In the genomic region with DNA sequence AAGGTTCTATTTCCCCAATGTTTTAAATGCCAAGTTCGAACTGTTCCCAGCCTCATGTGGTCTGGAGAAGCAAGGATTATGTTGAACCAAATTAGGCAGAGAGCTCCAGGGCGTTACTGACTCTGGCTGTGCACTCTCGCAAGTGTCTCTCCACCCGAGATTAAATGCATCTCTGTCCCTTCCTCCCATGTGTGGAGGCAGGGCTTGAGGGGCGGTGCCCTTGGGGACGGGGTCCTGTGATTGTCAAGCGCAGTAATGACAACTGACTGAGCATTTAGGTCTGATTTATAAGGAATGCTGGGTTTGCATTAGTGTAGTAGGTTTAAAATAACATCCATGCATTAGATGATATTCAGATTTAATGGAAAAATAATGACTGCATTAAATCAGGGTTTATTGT, we compare ENCODE assay signal across 16 mouse cellular contexts.
"Had no signal": no experiment of that assay in that cellular context is flagged by ENCODE, and none has a peak within 500 bp of the region (broad histone marks: within the 10 kb centered on the region; RNA-seq: fewer than 3 reads in every experiment).

No protein-coding gene starts in this region.

- H3K4me2 ChIP-seq: kidney, embryonic 15.5 days; limb, embryonic 15.5 days; liver, embryonic 12.5 days; lung, embryonic 14.5 days; neural tube, embryonic 12.5 days had no signal

- H3K36me3 ChIP-seq: kidney, embryonic 15.5 days; limb, embryonic 15.5 days; liver, embryonic 12.5 days; midbrain, embryonic 10.5 days; neural tube, embryonic 12.5 days had no signal

- H3K9ac ChIP-seq: kidney, embryonic 15.5 days; limb, embryonic 15.5 days; liver, embryonic 12.5 days; lung, embryonic 14.5 days; neural tube, embryonic 12.5 days had no signal

- H3K9me3 ChIP-seq: kidney, embryonic 15.5 days; limb, embryonic 15.5 days; liver, embryonic 12.5 days; midbrain, embryonic 10.5 days had no signal

- H3K27me3 ChIP-seq: kidney, embryonic 15.5 days; limb, embryonic 15.5 days; liver, embryonic 12.5 days; neural tube, embryonic 12.5 days had no signal

- H3K27ac ChIP-seq: kidney, embryonic 15.5 days; left cerebral cortex, adult 2 months; limb, embryonic 15.5 days; liver, embryonic 12.5 days; midbrain, embryonic 10.5 days; neural tube, embryonic 12.5 days had no signal

- DNase-seq: kidney, adult 2 months; kidney, postnatal 14 days; lung, embryonic 14.5 days; lung, postnatal 10 days; lung, postnatal 4 days; midbrain, embryonic 14.5 days; right cerebral cortex, postnatal 4 days; spleen, adult 18-20 months; thymus, postnatal 36 days had no signal

- H3K4me1 ChIP-seq: limb, embryonic 15.5 days; liver, embryonic 12.5 days had no signal

- ATAC-seq: liver, embryonic 12.5 days had no signal

- H3K4me3 ChIP-seq: kidney, embryonic 15.5 days; left cerebral cortex, adult 2 months; limb, embryonic 15.5 days; liver, embryonic 12.5 days; midbrain, embryonic 10.5 days; myocyte; neural tube, embryonic 12.5 days had no signal
